Mouse (Mus musculus): ENCODE results near the gene Smg6. TPM values are rescaled to one million over a fixed set of nuclear protein-coding genes. Genes with fewer than 3 reads are reported as not detected.
A peak's percentile ranks its signal among the peaks of the same experiment; 100 is the strongest.
"Not testable (repeated sequence)": the region's sequence is repeated elsewhere in the genome, so short reads cannot be mapped to it uniquely, and the experiment has no call there.

Smg6 gene
- polyA plus RNA-seq, 1 experiment from 2014 or later, result 17.8 TPM

DNA sequence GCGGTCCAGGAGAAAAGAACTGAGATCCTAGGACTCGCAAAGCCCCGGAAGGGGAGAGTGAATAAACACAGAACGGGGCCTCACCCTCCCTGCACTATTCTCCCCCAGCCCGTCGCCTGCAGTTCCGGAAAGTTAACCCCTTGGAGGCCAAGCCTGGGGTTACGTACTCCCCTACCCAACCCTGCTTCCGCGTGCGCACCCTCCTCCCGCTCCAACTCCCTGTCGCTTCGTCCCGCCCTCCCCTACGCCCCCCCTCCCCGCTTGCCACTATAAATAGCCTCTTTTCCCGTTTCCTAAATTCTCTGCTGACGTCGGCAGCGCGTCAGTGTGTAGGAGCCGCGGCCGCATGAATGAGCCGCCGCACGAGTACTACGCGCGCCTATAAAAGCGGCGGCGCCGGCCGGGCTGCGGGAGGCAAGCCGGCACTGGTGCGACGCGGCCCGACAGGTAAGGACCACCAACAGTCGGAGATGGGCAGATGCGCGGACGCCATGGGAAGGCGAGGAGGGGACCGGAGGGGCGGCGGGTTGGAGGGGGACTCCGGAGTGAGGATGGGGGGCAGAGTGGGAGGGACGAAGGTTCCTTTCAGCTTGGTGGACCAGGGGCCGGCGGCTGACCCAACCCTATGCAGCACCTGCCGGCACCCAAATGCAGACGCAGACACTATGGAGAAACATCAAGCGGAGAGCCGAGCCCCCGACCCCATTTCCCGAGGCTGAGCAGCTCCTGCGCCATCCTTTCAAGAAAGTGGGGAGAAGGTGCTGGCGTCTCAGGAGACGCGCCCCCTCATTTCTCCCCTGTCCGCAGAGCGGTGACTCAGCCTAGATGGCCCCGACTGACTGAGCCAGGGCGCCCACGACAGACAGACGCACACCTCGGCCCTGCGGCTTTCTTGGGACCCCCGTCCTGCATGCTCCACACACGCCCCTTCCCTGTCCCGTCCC is 246.8 kb downstream of the Smg6 start:
- Histone ChIP-seq H3K9me3 (replicated peaks) (no peaks in the 10 kb centered on the region), H3K27me3 (ENCODE audit: low read depth, poor library complexity, severe bottlenecking) (peaks cover 84% of the 10 kb centered on the region), H3K36me3 (peaks cover 12% of the 10 kb centered on the region), H3K4me1 (peaks cover 71% of the 10 kb centered on the region), H3K4me3 (peak overlapping the region; percentile 79), H3K27ac (replicated peaks) (peak overlapping the region; percentile 78; the same call in 1 of the 2 replicates)
- under 1% methylated on average over 74 of the region's 75 CpGs for WGBS
- peak; percentile 52 for DNase-seq (ENCODE audit: low spot score)

DNA sequence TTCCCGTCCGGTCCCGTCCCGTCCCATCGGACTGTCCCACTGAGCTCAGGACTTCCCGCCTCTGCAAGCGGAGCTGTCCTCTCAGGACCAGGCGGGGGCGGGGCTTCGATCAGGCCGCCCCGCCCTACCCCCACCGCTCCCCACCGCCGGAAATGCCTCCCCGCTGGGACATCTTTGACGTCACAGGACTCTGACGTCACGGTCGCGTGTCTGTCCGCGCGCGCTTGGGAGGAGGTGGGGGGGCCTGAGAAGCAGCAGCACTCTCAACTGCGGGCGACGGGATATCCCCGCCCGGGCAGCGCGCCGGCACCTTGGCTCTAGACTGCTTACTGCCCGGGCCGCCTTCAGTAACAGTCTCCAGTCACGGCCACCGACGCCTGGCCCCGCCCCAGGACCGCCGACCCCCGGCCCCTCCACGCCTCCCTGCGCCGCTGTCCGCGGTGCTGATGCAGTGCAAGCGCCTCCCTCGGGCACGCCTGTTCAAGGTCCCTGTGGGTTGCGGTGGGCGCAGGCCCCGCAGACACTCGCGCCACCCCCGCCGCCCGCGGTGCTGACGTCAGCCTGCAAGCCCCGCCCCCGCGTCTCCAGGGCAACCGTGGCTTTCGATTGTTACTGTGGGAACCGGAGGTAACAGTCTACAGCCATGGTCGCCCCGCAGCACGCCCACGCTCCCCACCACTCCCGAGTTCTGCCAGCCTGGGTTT is 247.6 kb downstream of the Smg6 start:
- H3K27me3 ChIP-seq (ENCODE audit: low read depth, poor library complexity, severe bottlenecking), result peaks cover 76% of the 10 kb centered on the region
- peak; percentile 87 for DNase-seq (ENCODE audit: low spot score)
- peaks cover 18% of the 10 kb centered on the region for H3K36me3 ChIP-seq
- H3K9me3 ChIP-seq (replicated peaks), result no peaks in the 10 kb centered on the region
- peak overlapping the region; percentile 79 for H3K4me3 ChIP-seq
- under 1% methylated on average over 71 of the region's 71 CpGs for WGBS
- H3K4me1 ChIP-seq, result peaks cover 71% of the 10 kb centered on the region
- H3K27ac ChIP-seq (replicated peaks), result peak overlapping the region; percentile 78

DNA sequence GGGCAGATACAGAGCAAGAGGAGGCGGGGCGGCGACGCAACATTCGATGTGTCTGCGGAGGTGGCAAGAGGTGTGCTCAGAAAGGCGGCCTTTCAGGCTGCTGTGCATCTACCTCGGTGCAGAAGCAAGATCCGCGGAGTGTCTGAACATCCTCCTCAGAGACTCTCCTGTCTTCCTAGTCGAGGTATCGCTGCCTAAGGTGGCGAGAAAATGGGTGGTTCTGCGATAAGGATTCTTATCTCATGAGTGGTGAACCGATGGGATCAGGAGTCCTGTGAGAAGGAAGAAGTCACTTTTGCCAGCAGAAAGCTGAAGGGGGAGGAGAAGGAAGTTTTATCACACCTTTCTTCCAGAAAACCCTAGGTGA is 248.2 kb downstream of the Smg6 start:
- no peak for DNase-seq (ENCODE audit: low spot score)
- Histone ChIP-seq H3K27me3 (ENCODE audit: low read depth, poor library complexity, severe bottlenecking) (peaks cover 70% of the 10 kb centered on the region), H3K9me3 (replicated peaks) (no peaks in the 10 kb centered on the region), H3K36me3 (peaks cover 18% of the 10 kb centered on the region), H3K4me3 (peak overlapping the region; percentile 79), H3K27ac (replicated peaks) (peak overlapping the region; percentile 78), H3K4me1 (peaks cover 70% of the 10 kb centered on the region)
- 3% methylated on average over 15 of the region's 15 CpGs for WGBS

DNA sequence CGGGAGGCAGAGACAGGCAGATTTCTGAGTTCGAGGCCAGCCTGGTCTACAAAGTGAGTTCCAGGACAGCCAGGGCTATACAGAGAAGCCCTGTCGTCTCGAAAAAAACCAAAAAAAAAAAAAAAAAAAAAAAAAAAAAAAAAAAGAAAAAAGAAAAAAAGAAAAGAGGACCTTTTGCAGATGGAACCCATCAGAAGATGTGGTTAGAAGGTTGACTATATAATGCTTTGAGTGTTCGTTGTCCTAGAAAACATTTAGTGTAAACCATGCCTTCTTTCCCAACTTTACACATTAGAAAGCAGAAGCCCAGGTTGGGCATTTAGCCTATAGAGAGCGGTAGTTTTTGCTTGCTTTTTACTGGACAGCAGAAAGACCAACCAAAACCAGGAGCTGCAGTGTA is 249.0 kb downstream of the Smg6 start:
- WGBS, result 78% methylated on average over 6 of the region's 6 CpGs
- peaks cover 18% of the 10 kb centered on the region for H3K36me3 ChIP-seq
- H3K4me3 ChIP-seq; DNase-seq (ENCODE audit: low spot score); H3K9me3 ChIP-seq (replicated peaks); H3K27ac ChIP-seq (replicated peaks): not testable (repeated sequence)
- peaks cover 70% of the 10 kb centered on the region for H3K4me1 ChIP-seq
- H3K27me3 ChIP-seq (ENCODE audit: low read depth, poor library complexity, severe bottlenecking), result peaks cover 63% of the 10 kb centered on the region

DNA sequence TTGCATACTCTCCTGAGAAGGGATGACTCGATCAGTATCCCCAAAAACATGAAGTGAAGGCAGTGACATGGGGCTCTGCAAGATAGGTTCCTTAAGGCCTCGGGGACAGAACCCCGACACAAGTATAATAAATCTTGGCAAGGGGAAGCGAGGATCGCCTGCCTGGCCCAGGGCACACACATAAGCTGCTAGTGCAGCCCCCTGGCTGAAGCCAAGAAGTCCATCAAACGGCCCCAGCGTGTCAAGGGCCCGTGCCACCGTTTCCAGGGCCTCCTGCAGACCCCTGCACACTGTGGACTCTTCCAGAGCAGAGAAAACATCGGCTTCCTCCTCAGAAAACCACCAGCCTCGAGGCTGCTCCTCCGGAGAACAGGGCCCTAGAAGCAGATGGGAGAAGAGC is 252.4 kb downstream of the Smg6 start:
- DNase-seq (ENCODE audit: low spot score), result no peak
- peaks cover 48% of the 10 kb centered on the region for H3K36me3 ChIP-seq
- WGBS, result 54% methylated on average over 12 of the region's 12 CpGs
- peaks cover 39% of the 10 kb centered on the region for H3K4me1 ChIP-seq
- H3K27ac ChIP-seq (replicated peaks), result peak overlapping the region; percentile 89
- peaks cover 28% of the 10 kb centered on the region for H3K27me3 ChIP-seq (ENCODE audit: low read depth, poor library complexity, severe bottlenecking)
- H3K9me3 ChIP-seq (replicated peaks), result no peaks in the 10 kb centered on the region
- peak overlapping the region; percentile 82 for H3K4me3 ChIP-seq

DNA sequence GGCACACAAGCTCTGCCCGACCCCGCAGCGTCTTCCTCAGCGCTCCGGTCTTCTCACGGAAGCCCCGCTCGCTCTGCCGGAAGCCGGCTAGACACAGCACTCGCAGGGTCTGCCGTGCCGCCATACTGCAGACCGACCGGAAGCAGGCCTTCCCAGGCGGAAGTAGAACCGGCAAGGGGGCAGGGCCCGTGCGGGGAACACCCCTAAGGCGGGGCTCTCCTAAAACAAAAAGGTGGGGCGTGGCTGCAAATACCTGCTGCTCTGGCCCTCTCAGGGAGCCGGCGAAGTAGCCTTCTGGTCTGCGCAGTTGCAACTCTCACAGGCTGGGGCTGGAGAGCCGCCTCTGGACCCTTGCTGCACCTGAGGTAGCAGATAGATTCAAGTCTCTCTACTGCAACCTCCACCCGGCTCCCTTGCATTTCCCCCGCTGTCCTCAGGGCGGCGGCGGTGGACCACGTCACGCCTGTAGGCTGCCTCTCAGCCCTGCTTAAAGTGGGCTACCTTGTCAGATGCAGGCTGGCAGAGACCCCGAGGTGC is 253.1 kb downstream of the Smg6 start, which contains the start of gene Ovca2:
Ovca2 (minus strand) TSS at position 164 of the 537 bp plus-strand sequence.
- H3K27me3 ChIP-seq (ENCODE audit: low read depth, poor library complexity, severe bottlenecking), result peaks cover 21% of the 10 kb centered on the region
- peaks cover 55% of the 10 kb centered on the region for H3K36me3 ChIP-seq
- peak within 1 kb of the TSS; percentile 82 for H3K4me3 ChIP-seq
- under 1% methylated on average over 33 of the region's 33 CpGs for WGBS
- peak within 1 kb of the TSS; percentile 89 for H3K27ac ChIP-seq (replicated peaks)
- DNase-seq (ENCODE audit: low spot score), result peak; percentile 94
- no peaks in the 10 kb centered on the region for H3K9me3 ChIP-seq (replicated peaks)
- peaks cover 31% of the 10 kb centered on the region for H3K4me1 ChIP-seq

DNA sequence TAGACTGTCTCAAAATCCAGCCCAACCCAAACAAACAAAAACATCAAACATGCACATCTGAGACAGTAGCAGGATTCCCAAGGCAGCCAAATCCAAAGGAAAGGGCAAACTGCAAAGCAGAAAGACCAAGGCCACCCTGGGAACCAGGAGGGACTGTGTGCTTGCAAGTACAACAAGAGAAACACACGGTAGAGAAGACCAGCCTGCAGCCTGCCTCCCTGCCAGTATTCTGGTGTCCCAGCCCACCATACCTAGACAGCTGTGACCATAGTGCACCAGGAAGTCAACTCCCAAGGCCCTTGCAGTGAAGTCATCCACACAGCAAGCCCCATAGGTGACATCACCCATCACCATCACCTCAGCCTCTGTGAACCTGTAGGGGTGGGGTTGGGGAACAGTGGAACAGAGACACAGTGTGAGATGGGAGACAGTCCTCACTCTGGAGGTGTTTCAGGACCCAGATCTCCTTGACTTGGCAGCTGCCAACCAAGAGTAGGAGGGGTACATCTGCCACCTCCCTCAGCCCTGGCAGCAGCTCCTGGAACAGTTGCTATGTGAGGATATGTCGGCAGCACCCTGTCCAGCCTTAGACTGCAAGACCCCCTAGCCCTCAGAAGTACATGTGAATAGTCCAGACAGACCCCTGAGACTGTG is 258.4 kb downstream of the Smg6 start:
- peaks cover 23% of the 10 kb centered on the region for H3K4me1 ChIP-seq
- no peak overlapping the region for H3K4me3 ChIP-seq
- H3K27me3 ChIP-seq (ENCODE audit: low read depth, poor library complexity, severe bottlenecking), result no peaks in the 10 kb centered on the region
- H3K27ac ChIP-seq (replicated peaks), result no peak overlapping the region
- H3K9me3 ChIP-seq (replicated peaks), result no peaks in the 10 kb centered on the region
- no peak for DNase-seq (ENCODE audit: low spot score)
- H3K36me3 ChIP-seq, result peaks cover 57% of the 10 kb centered on the region
- 77% methylated on average over 2 of the region's 2 CpGs for WGBS

DNA sequence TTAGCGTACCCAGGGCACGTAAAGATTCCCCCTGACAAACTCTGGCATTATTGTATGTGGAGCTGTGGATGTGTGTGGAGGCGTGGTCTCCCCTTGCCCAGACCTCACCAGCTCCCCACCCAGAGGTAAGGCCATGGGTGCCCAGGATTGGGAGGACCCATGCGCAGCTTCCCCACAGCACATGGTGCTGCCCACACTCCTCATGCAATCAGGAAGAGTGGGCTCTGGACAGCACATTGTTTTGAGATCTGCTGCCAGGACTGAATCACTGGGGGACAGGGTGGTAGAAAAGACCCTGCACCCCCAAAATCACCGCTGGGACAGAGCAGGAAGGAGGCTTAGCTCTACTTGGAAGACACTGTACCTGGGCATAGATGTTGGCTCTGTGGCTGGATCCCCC is 258.9 kb downstream of the Smg6 start:
- peaks cover 57% of the 10 kb centered on the region for H3K36me3 ChIP-seq
- H3K27ac ChIP-seq (replicated peaks), result 0 out of 2 replicates have a peak overlapping the region, but pooled peaks have one; percentile 13

DNA sequence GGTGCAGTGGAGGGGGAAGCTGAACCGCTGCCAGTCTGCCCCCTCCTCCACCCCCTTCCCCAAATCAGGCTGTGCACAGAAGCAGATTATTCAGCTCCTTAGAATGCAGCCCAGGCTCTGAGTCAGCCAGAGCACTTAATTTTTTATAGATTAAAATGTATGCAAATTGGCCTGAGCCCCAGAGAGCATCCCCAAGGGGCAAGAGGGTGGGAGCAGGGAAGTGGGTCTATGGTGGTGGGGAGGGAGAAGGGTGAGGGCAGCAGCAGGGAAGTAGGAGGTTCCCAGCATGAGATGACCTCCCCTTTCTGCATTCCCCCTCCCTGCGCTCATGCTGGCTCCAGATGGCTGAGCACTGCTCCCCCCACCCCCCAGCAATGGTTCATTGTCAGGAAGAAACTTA is 259.4 kb downstream of the Smg6 start:
- Histone ChIP-seq H3K27ac (replicated peaks) (0 out of 2 replicates have a peak overlapping the region, but pooled peaks have one; percentile 13), H3K4me1 (peaks cover 24% of the 10 kb centered on the region), H3K9me3 (replicated peaks) (no peaks in the 10 kb centered on the region), H3K4me3 (no peak overlapping the region), H3K36me3 (peaks cover 57% of the 10 kb centered on the region), H3K27me3 (ENCODE audit: low read depth, poor library complexity, severe bottlenecking) (no peaks in the 10 kb centered on the region)
- no peak for DNase-seq (ENCODE audit: low spot score)
- 56% methylated on average over 2 of the region's 2 CpGs for WGBS

More for the DNA sequence above, 258.9 kb downstream of the Smg6 start:
- no peaks in the 10 kb centered on the region for H3K27me3 ChIP-seq (ENCODE audit: low read depth, poor library complexity, severe bottlenecking)
- no peaks in the 10 kb centered on the region for H3K9me3 ChIP-seq (replicated peaks)
- WGBS, result 89% methylated on average over 5 of the region's 5 CpGs
- H3K4me3 ChIP-seq, result no peak overlapping the region
- DNase-seq (ENCODE audit: low spot score), result no peak
- peaks cover 23% of the 10 kb centered on the region for H3K4me1 ChIP-seq

DNA sequence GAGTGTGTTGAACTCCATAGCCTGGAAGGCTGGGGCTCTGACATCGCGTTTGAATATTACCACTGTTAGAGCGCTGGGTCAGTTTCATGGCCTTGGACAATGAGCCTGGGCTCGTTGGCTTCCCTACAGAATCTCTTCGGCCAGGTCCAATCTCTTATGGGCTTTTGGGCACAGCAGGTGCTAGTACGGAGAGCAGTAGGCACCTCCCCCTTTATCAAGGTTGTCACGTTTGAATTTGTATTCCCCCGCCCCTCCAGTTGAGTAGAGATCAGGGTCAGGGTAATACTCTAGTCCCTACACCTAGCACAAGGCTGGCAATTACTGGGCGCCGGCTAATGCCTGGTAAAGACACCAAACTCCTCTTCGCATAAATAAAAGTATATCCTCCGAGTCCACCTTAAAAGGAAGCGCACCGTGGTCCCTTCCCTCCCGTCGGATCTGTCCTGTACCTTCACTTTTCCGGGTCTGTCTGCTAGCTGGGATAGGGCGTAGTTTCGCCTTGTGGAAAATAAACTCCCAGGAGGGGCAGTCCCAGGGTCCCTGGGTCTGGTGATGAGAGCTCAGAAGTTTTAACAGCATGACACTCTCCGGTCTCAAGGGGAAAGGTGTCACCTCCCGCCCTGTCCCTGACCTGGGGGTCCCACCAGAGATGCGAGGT is 264.2 kb downstream of the Smg6 start:
- Histone ChIP-seq H3K4me3 (peak overlapping the region; percentile 80), H3K27ac (replicated peaks) (peak overlapping the region; percentile 78), H3K36me3 (peaks cover 9% of the 10 kb centered on the region; the same call in 1 of the 2 replicates), H3K4me1 (peaks cover 57% of the 10 kb centered on the region), H3K9me3 (replicated peaks) (no peaks in the 10 kb centered on the region), H3K27me3 (ENCODE audit: low read depth, poor library complexity, severe bottlenecking) (peaks cover 43% of the 10 kb centered on the region)
- WGBS, result under 1% methylated on average over 22 of the region's 22 CpGs
- no peak for DNase-seq (ENCODE audit: low spot score)

DNA sequence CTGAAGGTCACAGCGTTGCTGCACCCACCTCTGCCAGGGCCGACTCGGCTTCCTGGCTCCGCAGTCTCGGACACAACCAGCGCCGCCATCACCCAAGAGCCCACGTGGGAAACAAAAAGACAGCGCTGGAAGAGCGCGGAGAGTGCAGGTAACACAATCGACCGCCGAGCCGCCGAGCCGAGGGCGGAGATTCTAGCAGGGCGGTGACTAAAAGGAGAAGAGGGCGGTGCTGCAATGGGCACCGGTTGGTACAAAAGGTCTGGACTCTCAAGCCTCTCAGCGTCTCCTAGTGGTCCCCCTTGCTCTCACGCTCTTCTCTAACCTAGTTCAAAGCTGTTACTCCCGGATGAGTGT is 264.7 kb downstream of the Smg6 start:
- 0 out of 2 replicates have a peak, but pooled peaks cover 5% of the 10 kb centered on the region for H3K36me3 ChIP-seq
- H3K4me1 ChIP-seq, result peaks cover 57% of the 10 kb centered on the region
- under 1% methylated on average over 24 of the region's 24 CpGs for WGBS
- no peaks in the 10 kb centered on the region for H3K9me3 ChIP-seq (replicated peaks)
- H3K27ac ChIP-seq (replicated peaks), result peak overlapping the region; percentile 78
- peak; percentile 88 for DNase-seq (ENCODE audit: low spot score)
- peaks cover 48% of the 10 kb centered on the region for H3K27me3 ChIP-seq (ENCODE audit: low read depth, poor library complexity, severe bottlenecking)
- peak overlapping the region; percentile 80 for H3K4me3 ChIP-seq

Data from midbrain, embryonic 10.5 days (tissue).